Mouse (Mus musculus) leukemia stem cell, adult 10-12 weeks (primary cell): ENCODE measurements around the gene Ak4. TPM values are rescaled to one million over a fixed set of nuclear protein-coding genes. Genes with fewer than 3 reads are reported as not detected.

ENCODE experiments used
- polyA plus RNA-seq: library from polyadenylated mRNA; stranded (reverse); fragments of >175 nt; gene quantifications from 2 replicates; pipeline ENCODE4 v1.2.3, GENCODE M21; 2012; ENCODE audit warnings: low replicate concordance

The Ak4 gene
- polyA plus RNA-seq: 0.16 and 3.2 TPM in 2 replicates

DNA sequence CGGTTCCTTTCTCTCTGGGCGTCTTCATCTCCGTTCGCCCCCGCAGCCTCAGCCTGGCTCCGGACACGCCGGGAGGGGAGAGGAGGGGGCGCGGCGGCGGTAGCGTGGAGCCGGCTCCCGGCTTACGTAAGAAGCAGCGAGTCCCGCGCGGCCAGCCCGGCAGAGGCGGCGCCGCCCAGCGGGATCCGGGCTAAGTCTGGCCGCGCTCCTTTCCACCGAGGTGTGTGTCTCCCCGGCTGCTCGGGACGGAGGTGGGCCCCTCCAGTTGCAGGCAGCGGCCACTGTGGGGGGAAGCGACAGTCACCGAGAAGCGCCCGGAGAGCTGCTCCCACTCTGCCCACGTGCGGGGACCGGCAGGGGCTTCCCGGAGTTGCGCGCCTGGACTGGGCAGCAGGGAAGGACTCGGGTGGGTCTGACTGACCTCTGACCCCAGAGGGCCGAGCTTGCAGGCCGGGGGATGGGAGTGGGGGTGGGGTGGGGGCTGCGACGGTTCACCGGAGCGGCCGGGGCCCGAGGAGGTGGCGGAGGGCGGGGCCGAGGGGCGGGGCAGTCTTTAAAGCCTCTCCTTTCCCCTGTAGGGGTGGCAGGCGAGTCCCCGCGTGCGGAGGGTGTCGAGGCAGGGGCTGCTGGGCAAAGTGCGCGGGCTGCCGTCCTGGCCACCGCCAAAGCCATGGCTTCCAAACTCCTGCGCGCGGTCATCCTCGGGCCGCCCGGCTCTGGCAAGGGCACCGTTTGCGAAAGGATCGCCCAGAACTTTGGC, at the start of gene Ak4:
Gene Ak4, plus strand, starts transcription at position 127 of the 760 bp plus-strand sequence.

DNA sequence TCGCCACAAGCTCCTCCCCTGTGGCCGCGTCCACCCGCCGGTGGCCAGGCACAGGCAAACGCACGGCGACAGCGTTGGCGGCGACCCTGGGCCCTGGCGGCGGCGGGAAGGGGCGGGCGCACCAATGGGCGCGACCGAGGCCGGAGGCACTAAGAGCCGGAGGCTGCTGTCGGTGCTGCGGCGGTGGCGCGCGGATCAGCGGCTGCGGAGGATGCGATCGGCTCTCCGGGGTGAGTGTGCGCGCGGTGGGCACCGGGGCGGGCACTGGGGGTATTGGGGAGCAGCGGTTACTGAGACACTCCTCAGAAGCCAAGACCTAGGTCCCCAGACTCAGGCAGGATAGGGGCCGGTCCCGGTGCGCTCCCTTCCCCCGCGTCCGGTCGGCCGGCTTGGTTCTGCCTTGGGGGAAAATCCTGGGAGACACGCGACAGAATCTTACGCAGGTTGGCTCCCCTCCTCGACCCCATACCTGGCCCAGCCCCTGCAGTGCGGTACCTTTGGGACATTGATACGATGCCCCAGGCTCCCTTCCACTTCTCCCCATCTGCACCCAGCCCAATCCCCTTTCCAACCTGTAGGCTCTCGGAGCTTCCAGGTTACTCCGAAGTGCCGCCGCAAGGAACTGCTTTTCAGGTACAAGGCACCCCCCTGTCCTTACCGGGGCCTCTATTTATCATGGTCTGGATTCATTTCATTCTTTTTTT, 77.6 kb downstream of the Ak4 start, which contains the start of gene Dnajc6:
Gene Dnajc6, plus strand, starts transcription at position 115 of the 704 bp plus-strand sequence.

Other genes with a start within 250 kb of the Ak4 start
- 325 and 526 TPM in 2 replicates for gene Jak1, start 154.0 kb upstream of the Ak4 start, polyA plus RNA-seq
- 2.4 and 22.6 TPM in 2 replicates for gene Dnajc6, start 77.4 kb downstream of the Ak4 start, polyA plus RNA-seq
- 3.2 and 16.4 TPM in 2 replicates for gene Leprot, start 228.4 kb downstream of the Ak4 start, polyA plus RNA-seq